Mouse (Mus musculus): ENCODE measurements around the gene Abhd15.

GRCm38 (mm10) chr11:77514832-77515636 is at the start of gene Abhd15:
- TF ChIP-seq CTCF (IDR thresholded peaks at IDR 0.05; ENCODE audit: low read depth) (no peak), EP300 (IDR thresholded peaks at IDR 0.05; ENCODE audit: low read depth) (no peak)

Data from liver, embryonic 14.5 days (tissue).